Mouse (Mus musculus) embryonic fibroblast, embryonic 13.5 days (primary cell): ENCODE measurements at regions not wholly inside any gene's neighbourhood (a gene's known extent, or its start where the extent isn't known, plus 50 kb on each side); places are given as distances from the start of the nearest gene placed in this dataset.

Experiments
- H3K27ac ChIP-seq: 2 replicates; pipeline ENCODE4 v1.5.1; 2012; ENCODE audit warnings: low read length, control low read depth, inconsistent platforms; ENCODE audit not compliant: insufficient read depth
- H3K4me1 ChIP-seq: 2 replicates; pipeline ENCODE4 v1.6.1; 2011; ENCODE audit warnings: low read length; ENCODE audit not compliant: control insufficient read depth, insufficient read depth
- H3K4me3 ChIP-seq: 2 replicates; pipeline ENCODE4 v1.5.1; 2011; ENCODE audit warnings: mild to moderate bottlenecking, control low read depth, low read length; ENCODE audit not compliant: insufficient read depth
- CTCF ChIP-seq: IDR thresholded peaks from 2 replicates; pipeline ENCODE4 v1.5.1; 2011; ENCODE audit warnings: mild to moderate bottlenecking, control low read depth, low read length, moderate library complexity, borderline replicate concordance; ENCODE audit not compliant: insufficient read depth
- POLR2A ChIP-seq: IDR thresholded peaks from 2 replicates; pipeline ENCODE4 v1.6.1; 2011; ENCODE audit warnings: low read depth, mild to moderate bottlenecking, control low read depth, low read length, moderate library complexity

GRCm38 (mm10) chr4:124266573-124266972, 344.0 kb downstream of the 3100002H09Rik start:
- Histone ChIP-seq H3K4me3 (no peak overlapping the region), H3K4me1 (no peaks in the 10 kb centered on the region), H3K27ac (no peak overlapping the region)
- TF ChIP-seq CTCF (no peak), POLR2A (no peak)

GRCm38 (mm10) chr4:124265527-124265926, 345.1 kb downstream of the 3100002H09Rik start:
- H3K27ac ChIP-seq, result no peak overlapping the region
- H3K4me3 ChIP-seq, result no peak overlapping the region
- TF ChIP-seq CTCF, result no peak
- H3K4me1 ChIP-seq, result no peaks in the 10 kb centered on the region

- no peak overlapping the region for H3K27ac ChIP-seq
- no peaks in the 10 kb centered on the region for H3K4me1 ChIP-seq
- no peak overlapping the region for H3K4me3 ChIP-seq
- TF ChIP-seq CTCF, result no peak
- TF ChIP-seq POLR2A, result no peak
These were observed 339.2 kb upstream of the 4930535I16Rik start for GRCm38 (mm10) chr4:124257006-124257405.

GRCm38 (mm10) chr4:124256515-124256914, 338.7 kb upstream of the 4930535I16Rik start:
- TF ChIP-seq POLR2A (no peak), CTCF (no peak)
- no peaks in the 10 kb centered on the region for H3K4me1 ChIP-seq
- no peak overlapping the region for H3K4me3 ChIP-seq
- no peak overlapping the region for H3K27ac ChIP-seq

- Histone ChIP-seq H3K4me1 (no peaks in the 10 kb centered on the region), H3K27ac (no peak overlapping the region), H3K4me3 (no peak overlapping the region)
- TF ChIP-seq CTCF (no peak), POLR2A (no peak)
These were observed 337.3 kb upstream of the 4930535I16Rik start for GRCm38 (mm10) chr4:124255183-124255543.

- Histone ChIP-seq H3K27ac (no peak overlapping the region), H3K4me1 (no peaks in the 10 kb centered on the region), H3K4me3 (no peak overlapping the region)
- TF ChIP-seq CTCF (no peak), POLR2A (no peak)
These were observed 336.8 kb upstream of the 4930535I16Rik start for GRCm38 (mm10) chr4:124254446-124255182.

- TF ChIP-seq POLR2A (no peak), CTCF (no peak)
- Histone ChIP-seq H3K4me3 (no peak overlapping the region), H3K27ac (no peak overlapping the region), H3K4me1 (no peaks in the 10 kb centered on the region)
These were observed 323.8 kb upstream of the 4930535I16Rik start for GRCm38 (mm10) chr4:124241600-124241999.

- no peak overlapping the region for H3K27ac ChIP-seq
- TF ChIP-seq POLR2A (no peak), CTCF (no peak)
- no peak overlapping the region for H3K4me3 ChIP-seq
These were observed 318.7 kb upstream of the 4930535I16Rik start for GRCm38 (mm10) chr4:124236476-124236875.

GRCm38 (mm10) chr4:124228537-124228936, 310.7 kb upstream of the 4930535I16Rik start:
- H3K4me3 ChIP-seq, result no peak overlapping the region
- TF ChIP-seq CTCF (peak; percentile 57; the same call in 1 of the 2 replicates), POLR2A (no peak)
- no peaks in the 10 kb centered on the region for H3K4me1 ChIP-seq
- no peak overlapping the region for H3K27ac ChIP-seq

More at GRCm38 (mm10) chr4:124236476-124236875, 318.7 kb upstream of the 4930535I16Rik start:
- H3K4me1 ChIP-seq, result no peaks in the 10 kb centered on the region

- Histone ChIP-seq H3K4me3 (no peak overlapping the region), H3K27ac (no peak overlapping the region), H3K4me1 (no peaks in the 10 kb centered on the region)
- TF ChIP-seq CTCF (no peak), POLR2A (no peak)
These were observed 306.1 kb upstream of the 4930535I16Rik start for GRCm38 (mm10) chr4:124223646-124224500.
